Mouse (Mus musculus): ENCODE results near the gene Lpin3.

DNA sequence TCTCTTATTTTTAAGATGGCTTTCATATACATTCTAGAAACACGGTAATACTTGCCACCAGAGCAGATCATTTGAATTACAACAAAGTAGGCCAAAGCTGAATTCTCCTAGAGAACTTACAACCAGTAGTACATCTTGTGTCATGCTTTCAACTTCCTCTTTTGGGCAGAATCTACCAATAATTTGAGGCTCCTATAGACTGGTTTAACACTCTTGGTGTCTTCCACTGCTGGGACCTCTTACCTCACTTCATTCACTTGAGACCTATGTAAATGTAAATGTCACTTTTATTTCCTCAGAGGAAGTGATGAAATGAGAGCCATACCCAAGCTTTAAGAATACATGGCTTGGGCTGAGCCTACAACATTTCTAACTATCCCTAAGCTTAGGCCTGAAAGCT, 16.4 kb upstream of the Lpin3 start:
- no peak for TF ChIP-seq POLR2A (IDR thresholded peaks at IDR 0.05; ENCODE audit: low read depth, low read length)
- TF ChIP-seq CTCF (IDR thresholded peaks at IDR 0.05; ENCODE audit: borderline replicate concordance, insufficient read depth, low read length): no peak

All from embryonic fibroblast, embryonic 13.5 days (primary cell).